Mouse (Mus musculus): ENCODE results near the gene Skint8. TPM values are rescaled to one million over a fixed set of nuclear protein-coding genes. Genes with fewer than 3 reads are reported as not detected.

Gene Skint8
- total and polyA plus RNA-seq, 3 experiments = 0.16 TPM; not detected in 2

DNA sequence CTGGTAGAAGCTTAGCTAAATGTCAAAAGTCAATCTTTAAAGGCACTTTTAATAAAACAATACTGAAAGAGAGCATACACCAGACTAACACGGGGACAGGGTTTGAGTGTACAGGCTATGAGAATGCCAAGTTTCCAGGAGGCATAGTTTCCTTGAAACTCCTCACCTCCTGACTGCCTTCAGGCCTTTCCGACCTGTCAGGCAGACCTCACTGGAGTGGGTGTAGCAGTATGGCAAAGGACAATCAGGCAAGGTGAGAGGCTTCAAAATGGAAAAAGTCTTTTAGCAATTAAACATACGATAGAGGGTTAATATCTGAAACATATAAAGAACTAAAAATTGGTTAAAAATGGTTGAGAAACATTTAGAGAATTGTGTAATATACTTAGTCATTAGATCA lies 44.5 kb downstream of the Skint8 start:
- Histone ChIP-seq H3K4me1 (ENCODE audit: insufficient read depth, low read depth, low read length) (no peaks in the 10 kb centered on the region), H3K4me3 (ENCODE audit: low read depth, low read length) (no peak overlapping the region), H3K27me3 (ENCODE audit: insufficient read depth, low read length) (no peaks in the 10 kb centered on the region), H3K36me3 (replicated peaks) (no peaks in the 10 kb centered on the region), H3K9me3 (replicated peaks) (no peaks in the 10 kb centered on the region)
- TF ChIP-seq TAL1 (conservative IDR thresholded peaks at IDR 0.05; ENCODE audit: low read depth, low read length) = no peak
- TF ChIP-seq GATA2 (IDR thresholded peaks at IDR 0.05; ENCODE audit: borderline replicate concordance, low read depth, low read length) = no peak
- TF ChIP-seq CTCF (IDR thresholded peaks at IDR 0.05; ENCODE audit: low read depth, low read length) = no peak
- no peak for TF ChIP-seq POLR2AphosphoS5 (IDR thresholded peaks at IDR 0.05; ENCODE audit: insufficient replicate concordance, low read depth, low read length)
- TF ChIP-seq GATA1 (IDR thresholded peaks at IDR 0.05; ENCODE audit: borderline replicate concordance, low read length) = no peak
- ATAC-seq (ENCODE audit: extremely low read depth, insufficient number of reproducible peaks, low FRiP score, poor library complexity, severe bottlenecking) (no peak), DNase-seq (ENCODE audit: low spot score) (no peak)

DNA sequence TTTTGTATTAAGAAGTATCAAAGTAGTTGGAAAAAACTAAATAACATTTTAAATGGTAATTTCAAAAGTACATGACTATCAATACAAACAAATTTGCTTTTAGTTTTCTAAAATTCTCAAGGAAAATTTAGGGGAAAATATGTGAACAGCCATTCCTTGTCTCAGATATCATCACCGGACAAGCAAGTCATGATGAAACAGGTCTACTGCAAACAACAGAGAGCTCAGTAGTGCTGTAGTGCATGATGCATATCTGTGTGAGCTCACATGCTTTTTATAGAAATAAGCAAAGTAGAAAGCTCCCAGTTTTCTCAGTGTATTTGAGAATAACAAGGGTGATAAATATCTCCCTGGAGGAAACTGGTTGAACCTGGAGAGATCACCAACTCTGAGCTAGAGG lies 53.4 kb downstream of the Skint8 start, which contains the start of gene Skint7:
Gene Skint7, plus strand, starts transcription at position 301 of the 400 bp plus-strand sequence.
- Histone ChIP-seq H3K9me3 (replicated peaks) (no peaks in the 10 kb centered on the region), H3K27me3 (ENCODE audit: insufficient read depth, low read length) (no peaks in the 10 kb centered on the region), H3K4me1 (ENCODE audit: insufficient read depth, low read depth, low read length) (no peaks in the 10 kb centered on the region), H3K4me3 (ENCODE audit: low read depth, low read length) (no peak within 1 kb of the TSS), H3K36me3 (replicated peaks) (no peaks in the 10 kb centered on the region)
- no peak for TF ChIP-seq GATA1 (IDR thresholded peaks at IDR 0.05; ENCODE audit: borderline replicate concordance, low read length)
- TF ChIP-seq POLR2AphosphoS5 (IDR thresholded peaks at IDR 0.05; ENCODE audit: insufficient replicate concordance, low read depth, low read length) = no peak
- no peak for TF ChIP-seq GATA2 (IDR thresholded peaks at IDR 0.05; ENCODE audit: borderline replicate concordance, low read depth, low read length)
- no peak for TF ChIP-seq TAL1 (conservative IDR thresholded peaks at IDR 0.05; ENCODE audit: low read depth, low read length)
- no peak for TF ChIP-seq CTCF (IDR thresholded peaks at IDR 0.05; ENCODE audit: low read depth, low read length)
- DNase-seq (ENCODE audit: low spot score) (no peak), ATAC-seq (ENCODE audit: extremely low read depth, insufficient number of reproducible peaks, low FRiP score, poor library complexity, severe bottlenecking) (no peak)

Other genes with a start within 250 kb of the Skint8 start
- gene Spata6, start 199.4 kb upstream of the Skint8 start, total RNA-seq (2014; fragmentation: Nextera tagmentation) = not detected in 2 replicates
- gene Spata6, start 199.4 kb upstream of the Skint8 start, total RNA-seq (2017) = 0.27 TPM in 1 of 2 replicates, not detected in the other
- not detected in 2 replicates for gene Spata6, start 199.4 kb upstream of the Skint8 start, polyA plus RNA-seq (2012)
- not detected in 2 replicates for gene Slc5a9, start 16.5 kb upstream of the Skint8 start, total RNA-seq (2014; fragmentation: Nextera tagmentation)
- 0.12 and 0.16 TPM in 2 replicates for gene Slc5a9, start 16.5 kb upstream of the Skint8 start, total RNA-seq (2017)
- gene Slc5a9, start 16.5 kb upstream of the Skint8 start, polyA plus RNA-seq (2012) = not detected in 2 replicates
- gene Skint7, start 53.5 kb downstream of the Skint8 start, total RNA-seq (2014; fragmentation: Nextera tagmentation) = not detected in 2 replicates
- 0.05 TPM in 1 of 2 replicates, not detected in the other for gene Skint7, start 53.5 kb downstream of the Skint8 start, total RNA-seq (2017)
- not detected in 2 replicates for gene Skint7, start 53.5 kb downstream of the Skint8 start, polyA plus RNA-seq (2012)
- not detected in 2 replicates for gene Skint1, start 86.9 kb downstream of the Skint8 start, total RNA-seq (2014; fragmentation: Nextera tagmentation)
- not detected in 2 replicates for gene Skint1, start 86.9 kb downstream of the Skint8 start, total RNA-seq (2017)
- gene Skint1, start 86.9 kb downstream of the Skint8 start, polyA plus RNA-seq (2012) = not detected in 2 replicates
- gene Skint4, start 152.6 kb downstream of the Skint8 start, total RNA-seq (2014; fragmentation: Nextera tagmentation) = not detected in 2 replicates
- gene Skint4, start 152.6 kb downstream of the Skint8 start, total RNA-seq (2017) = not detected in 2 replicates
- gene Skint4, start 152.6 kb downstream of the Skint8 start, polyA plus RNA-seq (2012) = not detected in 2 replicates

All from G1E (cell line).